Mouse (Mus musculus): ENCODE data around the gene Dennd4a.

Dennd4a gene

GRCm38 (mm10) chr9:64913973-64914372, 102.8 kb downstream of the Dennd4a start:
- no peak for DNase-seq (ENCODE audit: low read depth, low spot score)

DNA sequence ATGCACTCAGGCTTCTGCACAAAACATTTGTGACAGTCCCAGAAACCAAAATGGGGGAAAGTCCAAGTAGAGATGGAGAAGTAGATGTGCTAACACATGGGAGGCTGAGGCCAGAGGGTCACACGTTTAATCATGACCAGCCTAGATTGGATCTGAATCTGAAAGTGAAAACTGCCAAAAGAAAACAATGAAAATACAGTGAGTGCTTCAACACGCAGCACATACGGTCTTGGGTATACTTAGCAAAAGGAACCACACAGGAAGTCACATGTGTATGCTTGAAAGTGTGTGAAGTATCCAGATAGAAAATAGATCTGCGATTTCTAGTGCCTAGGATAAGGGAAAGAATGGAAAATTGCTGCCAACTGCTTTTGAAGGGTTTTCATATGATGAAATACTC, 103.5 kb downstream of the Dennd4a start:
- DNase-seq (ENCODE audit: low read depth, low spot score): no peak

- no peak for DNase-seq (ENCODE audit: low read depth, low spot score)
Measured at GRCm38 (mm10) chr9:64918560-64918959, 107.4 kb downstream of the Dennd4a start.

DNA sequence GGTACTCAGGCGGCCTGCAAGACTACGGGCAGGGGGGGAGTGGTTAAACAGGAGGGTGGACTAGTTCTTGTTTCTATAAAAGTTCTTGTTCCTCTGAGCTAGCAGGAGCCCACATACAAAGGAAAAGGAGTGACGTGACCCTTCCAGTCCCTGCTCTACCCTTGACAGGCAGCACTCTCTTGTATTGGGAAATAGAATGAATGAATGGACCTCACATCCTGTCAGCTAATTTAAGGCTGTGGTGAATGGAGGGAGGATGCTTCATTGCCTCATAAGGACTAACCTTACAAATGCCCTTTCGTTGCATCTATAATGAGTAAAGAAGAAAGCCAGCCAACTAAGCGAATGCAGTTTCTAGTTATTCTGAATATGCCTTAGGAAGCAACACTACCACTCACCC, 114.6 kb downstream of the Dennd4a start:
- no peak for DNase-seq (ENCODE audit: low read depth, low spot score)

DNA sequence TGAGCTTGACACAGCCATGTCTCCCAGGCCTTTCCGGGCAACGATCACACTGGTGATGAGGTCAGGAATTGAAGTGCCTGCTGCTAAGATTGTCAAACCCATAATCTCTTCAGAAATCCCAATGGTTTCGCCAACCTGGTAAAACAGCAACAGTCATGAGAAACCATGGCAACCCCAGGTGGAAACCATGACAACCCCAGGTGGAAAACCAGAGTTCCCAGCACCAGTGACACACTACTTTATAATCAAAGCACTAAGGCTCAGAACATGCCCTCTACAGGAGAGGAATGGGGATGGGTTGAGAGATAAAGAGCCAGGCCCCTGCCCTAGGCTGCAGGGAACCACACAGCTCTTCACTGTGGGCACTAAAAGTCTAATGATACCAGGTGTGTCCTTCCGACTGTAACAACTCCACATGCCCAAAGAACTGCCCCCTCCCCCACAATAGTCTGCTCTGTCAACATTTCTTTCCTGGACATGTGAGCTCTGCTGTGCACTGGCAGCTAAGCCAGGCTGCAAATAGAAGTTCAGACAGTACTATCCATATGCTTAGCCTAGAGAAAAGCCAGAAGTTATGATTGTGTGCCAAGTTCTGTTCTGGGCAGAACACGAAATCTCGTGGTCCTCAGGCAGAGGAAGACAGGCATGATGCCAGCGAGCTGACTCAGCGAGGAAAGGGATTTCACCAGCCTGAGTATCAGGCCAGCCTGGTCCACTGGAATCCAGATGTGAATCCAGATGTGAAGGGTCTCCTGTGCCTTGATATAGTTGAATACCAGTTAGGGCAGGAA, 115.3 kb downstream of the Dennd4a start:
- DNase-seq (ENCODE audit: low read depth, low spot score): no peak

- no peak for DNase-seq (ENCODE audit: low read depth, low spot score)
Measured at GRCm38 (mm10) chr9:64930256-64930655, 119.1 kb downstream of the Dennd4a start.

GRCm38 (mm10) chr9:64931751-64932610, 120.8 kb downstream of the Dennd4a start:
- DNase-seq (ENCODE audit: low read depth, low spot score): no peak

DNA sequence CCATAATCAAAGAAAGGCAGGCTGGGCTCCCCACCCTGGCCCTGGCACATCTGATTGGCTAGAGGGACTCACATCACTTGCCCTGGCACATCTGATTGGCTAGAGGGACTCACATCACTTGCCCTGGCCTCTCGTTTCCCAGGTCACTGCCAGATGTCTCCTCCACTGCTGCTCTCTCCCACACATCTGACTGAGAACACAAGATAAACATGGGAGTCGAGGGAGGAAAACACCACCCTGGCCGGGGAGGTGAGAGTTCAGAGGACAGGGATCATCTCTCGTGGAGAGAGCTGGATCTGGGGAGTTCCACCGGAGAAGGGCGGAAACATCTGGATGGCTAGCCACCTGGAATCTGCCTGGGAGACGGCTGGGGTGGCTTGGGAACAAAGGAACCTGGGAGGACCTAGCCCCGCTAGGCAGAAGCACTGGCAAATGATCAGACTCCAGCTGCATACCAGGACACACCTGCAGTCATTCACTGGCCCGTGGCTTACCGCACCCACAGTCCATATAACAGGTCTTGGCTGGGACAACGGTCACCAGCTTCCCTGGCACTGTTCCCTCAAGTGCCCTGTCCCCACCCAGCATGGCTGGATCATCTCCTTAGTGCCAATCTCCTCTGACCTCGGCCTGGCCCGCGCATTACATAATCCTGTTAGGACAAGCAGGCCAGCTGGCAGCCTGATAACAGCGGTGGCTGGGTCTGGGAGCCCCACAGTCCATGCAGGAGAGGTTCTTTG, 123.0 kb downstream of the Dennd4a start:
- DNase-seq (ENCODE audit: low read depth, low spot score): peak; percentile 80

GRCm38 (mm10) chr9:64936508-64936907, 125.4 kb downstream of the Dennd4a start:
- DNase-seq (ENCODE audit: low read depth, low spot score): peak; percentile 62

GRCm38 (mm10) chr9:64937491-64937890, 126.4 kb downstream of the Dennd4a start:
- DNase-seq (ENCODE audit: low read depth, low spot score): no peak

DNA sequence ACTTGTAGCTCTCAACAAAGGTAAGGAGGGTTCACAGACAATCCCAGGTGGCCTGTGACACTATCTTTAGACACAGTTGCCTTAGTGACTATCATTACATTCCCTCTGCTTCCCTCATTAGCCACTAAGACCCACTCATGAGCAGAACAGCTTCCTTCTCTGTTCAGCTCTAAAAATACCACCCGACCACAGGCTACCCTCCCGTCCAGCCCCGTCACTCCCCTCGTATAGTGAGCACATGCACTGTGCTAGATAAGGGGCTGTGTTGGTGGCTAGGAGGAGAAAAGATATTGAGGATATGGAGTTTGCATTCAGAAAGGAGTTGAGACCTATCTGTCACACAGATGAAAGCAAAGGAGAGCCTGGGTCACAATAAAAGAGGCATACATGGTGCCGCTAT, 127.4 kb downstream of the Dennd4a start:
- DNase-seq (ENCODE audit: low read depth, low spot score): no peak

DNA sequence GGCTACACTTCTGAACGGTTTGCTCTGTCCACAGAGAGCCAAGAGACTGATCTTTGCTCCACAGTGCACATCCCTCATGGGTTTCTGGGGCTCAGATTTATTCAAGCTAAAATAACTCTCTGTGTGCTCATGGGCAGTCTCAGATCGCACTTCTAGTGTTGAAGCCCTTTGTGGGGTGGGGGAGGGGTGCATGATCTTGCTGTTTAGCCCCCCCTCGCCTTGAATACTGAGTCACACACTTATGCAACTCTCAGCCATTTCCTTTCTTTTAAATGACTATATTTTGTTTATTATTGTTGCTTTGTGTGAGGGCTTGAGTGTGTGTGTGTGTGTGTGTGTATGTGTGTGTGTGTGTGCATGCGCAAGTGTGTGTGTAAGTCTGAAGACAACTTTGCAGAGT, 128.1 kb downstream of the Dennd4a start:
- no peak for DNase-seq (ENCODE audit: low read depth, low spot score)

DNA sequence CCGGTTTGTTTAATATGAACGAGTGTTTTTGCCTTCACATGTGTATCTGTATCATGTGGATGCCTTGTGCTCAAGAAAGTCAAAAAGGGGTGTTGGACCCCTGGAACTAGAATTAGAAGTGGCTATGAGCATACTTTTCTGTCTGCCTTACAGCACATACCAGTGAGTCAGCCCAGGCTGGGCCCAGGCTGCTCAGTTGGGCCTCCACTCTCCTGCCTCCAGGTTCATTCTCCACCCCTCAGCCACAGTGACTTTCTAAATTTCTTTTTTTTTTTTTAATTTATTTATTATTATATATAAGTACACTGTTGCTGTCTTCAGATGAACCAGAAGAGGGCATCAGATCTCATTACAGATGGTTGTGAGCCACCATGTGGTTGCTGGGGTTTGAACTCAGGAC, 128.7 kb downstream of the Dennd4a start:
- DNase-seq (ENCODE audit: low read depth, low spot score): no peak

DNA sequence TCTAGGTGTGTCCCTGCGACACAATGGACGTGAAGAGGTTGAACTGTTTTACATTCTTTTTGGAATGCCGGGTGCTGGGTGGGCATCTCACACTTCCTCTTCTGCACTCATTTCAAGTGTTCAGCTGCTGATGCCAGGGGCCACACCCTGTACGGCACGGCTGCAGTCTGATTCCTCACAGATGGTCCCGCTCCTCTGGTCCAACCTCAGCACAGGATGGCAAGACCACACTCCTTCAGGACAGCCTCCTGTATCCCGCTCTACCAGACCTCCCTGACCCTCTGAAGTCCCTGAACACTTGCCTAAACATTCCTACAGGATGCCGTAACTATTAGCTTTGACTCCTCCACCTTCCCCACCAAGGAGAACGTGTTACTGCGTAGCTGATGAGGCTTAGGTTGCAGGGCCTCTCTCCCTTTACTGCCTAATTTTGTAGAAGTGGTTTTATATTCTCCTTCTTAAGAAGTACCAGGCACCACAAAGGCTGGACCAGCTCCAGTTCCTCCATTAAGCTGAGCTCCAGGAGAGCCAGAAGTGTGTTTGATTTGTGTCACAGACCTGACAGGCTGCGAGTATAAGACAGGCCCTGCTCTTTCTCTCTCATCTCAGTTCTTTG, 129.7 kb downstream of the Dennd4a start:
- DNase-seq (ENCODE audit: low read depth, low spot score): no peak

DNA sequence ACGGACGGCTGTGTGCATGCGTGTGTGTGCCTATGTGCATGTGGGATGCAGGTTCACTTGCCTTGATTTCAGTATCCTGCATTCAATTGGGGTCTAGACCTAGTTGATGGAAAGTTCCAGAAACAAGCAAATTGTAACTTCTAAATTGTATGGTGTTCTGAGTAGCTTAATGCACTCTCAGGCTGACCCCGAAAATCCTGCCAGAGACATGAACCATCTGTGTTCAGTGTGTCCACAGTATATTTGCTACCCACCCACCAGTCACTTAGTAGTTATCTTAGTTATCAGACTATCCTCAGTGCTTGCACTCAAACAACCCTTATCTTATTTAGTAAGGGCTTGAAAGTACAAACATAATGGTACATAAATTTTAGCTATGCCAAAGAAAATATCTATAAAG, 130.5 kb downstream of the Dennd4a start:
- no peak for DNase-seq (ENCODE audit: low read depth, low spot score)

DNA sequence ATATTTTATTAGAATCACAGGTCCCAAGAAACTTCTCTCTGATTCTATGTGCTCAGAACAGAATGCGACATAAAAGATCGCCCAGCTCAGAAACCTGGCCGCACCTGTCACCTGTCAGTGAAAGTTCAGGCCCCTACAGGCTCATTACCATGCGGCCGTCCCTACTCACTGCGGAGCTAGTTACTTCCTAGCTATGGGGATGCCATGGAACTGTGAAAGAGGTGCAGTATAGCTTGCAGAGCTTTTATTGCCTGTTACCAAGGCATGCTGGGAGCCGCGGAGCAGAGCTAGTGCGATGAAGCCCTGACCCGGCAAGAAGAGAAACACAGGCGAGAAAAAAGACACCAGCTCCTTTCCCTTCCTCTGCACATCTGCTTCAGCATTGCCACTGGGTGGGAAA, 132.9 kb downstream of the Dennd4a start:
- no peak for DNase-seq (ENCODE audit: low read depth, low spot score)

DNA sequence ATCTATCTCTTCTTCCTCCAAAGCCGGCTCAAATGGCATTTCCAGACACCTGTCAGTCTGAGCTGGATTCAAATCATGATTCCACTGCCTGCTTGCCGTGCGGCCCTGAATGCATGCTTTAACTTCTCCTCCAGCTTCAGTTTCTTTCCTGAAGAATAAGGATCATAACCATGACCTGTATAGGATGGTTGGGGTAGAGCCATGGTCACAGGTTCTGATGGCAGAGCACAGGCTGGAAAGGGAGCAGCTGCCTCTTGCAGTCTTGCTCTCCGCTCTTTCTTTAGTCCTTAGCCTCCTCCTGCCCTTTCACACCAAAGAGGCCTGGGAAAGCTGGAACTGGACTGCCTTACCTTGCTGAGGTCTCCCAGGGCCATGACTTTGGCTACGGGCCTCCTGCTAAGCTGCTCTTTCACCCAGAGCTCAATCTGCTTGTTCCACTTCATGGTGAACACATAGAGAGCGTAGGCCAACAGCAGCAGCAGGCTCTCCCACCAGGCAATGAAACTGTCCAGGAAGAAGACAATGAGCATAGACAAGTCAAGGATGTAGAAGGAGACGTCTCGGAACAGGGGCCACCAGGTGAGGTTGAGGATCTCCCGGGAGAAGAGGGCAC, 136.4 kb downstream of the Dennd4a start:
- DNase-seq (ENCODE audit: low read depth, low spot score): no peak

- DNase-seq (ENCODE audit: low read depth, low spot score): no peak
Measured at GRCm38 (mm10) chr9:64951161-64951657, 140.1 kb downstream of the Dennd4a start, which contains the start of gene Slc24a1. TSS of gene Slc24a1 (minus strand) at chr9:64951607.

DNA sequence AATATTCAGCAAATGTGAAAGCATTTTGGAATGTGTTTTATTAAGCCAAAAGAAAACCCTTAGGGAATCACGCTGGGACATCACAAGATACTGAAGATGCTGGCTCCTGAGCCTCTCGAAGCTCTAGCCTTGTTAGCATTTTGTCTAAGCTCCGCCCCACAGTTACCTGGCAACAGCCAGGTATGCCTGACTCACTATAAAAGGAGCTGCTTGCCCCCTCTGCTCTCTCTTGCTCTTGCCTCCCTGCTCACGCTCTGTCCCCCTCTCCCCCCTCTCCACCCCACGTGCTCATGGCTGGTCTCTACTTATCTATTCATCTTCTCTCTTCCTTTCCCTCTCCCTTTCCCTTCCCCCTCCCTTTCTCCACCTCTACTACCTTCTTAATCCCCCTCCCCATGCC, 140.9 kb downstream of the Dennd4a start:
- DNase-seq (ENCODE audit: low read depth, low spot score): no peak

DNA sequence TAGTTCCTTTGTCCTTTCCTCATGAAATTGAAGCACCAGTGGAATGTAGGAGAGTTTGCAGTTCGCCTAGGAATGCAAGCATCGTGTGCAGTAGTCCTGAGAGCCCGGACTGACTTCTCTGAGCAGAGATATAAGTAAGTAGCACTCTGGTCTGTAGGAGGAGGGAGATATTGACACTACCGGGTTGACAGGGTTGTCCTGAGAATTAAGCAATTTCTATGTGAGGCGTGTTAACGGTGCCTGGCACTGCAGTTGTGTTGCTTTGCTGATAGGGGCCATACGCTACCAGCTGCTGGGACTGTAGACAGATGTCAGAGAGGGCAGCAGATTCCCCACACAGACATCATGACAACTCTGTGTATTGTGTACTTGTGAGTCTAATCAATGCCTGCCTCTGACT, 142.1 kb downstream of the Dennd4a start:
- no peak for DNase-seq (ENCODE audit: low read depth, low spot score)

- DNase-seq (ENCODE audit: low read depth, low spot score): no peak
Measured at GRCm38 (mm10) chr9:64956337-64956736, 145.2 kb downstream of the Dennd4a start.
